Mouse (Mus musculus): Measurements from ENCODE around the gene Wdr91.

Wdr91 gene

DNA sequence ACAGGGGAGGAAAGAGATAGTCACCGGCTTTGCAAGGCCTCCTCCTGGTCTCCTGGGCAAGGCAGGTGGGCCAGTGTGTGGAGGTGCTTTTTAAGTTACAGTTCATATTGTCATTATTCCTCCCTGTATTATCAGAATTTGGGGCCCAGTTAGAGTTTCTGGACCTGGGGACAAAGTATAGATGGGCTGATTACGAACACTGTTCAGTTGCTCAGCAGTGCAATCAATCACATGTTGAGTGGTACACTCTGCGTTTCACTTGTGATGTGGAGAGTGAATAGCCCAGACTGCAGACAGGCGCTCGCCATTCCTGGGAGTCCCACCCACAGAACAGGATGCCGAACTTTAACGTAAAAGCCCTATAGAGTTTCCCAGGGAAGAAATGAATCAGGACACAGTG is 26.0 kb downstream of the Wdr91 start:
- ATAC-seq (ENCODE audit: insufficient number of reproducible peaks, low FRiP score, low TSS enrichment) = no peak

DNA sequence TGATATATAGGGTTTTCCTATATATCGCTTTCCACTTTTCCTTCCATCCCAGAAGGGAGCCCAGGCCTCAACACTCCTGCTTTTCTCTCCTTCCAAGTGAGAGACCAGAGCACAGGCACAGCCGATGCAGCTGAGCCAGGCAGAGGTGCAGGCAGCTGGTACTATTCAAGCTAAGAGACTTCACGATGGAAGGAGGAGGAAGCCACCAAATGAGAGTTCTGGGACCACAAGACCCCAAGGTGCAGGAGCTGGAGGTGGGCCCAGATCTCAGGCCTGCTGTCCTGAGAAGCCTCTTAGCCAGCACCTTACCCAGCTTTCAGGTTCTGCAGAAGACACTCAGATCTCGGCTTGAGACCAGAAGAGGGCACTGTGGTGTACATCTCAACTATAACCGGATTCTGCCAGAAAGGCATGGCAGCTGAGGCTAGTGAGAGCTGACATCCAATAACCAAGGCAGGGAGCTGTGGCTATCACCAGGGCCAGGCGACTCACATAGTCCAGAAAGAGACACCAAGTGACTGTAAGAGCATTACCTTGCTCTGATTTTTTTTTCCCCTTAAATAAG is 30.7 kb downstream of the Wdr91 start:
- 0 out of 2 replicates have a peak, but pooled peaks have one; percentile 8 for ATAC-seq (ENCODE audit: insufficient number of reproducible peaks, low FRiP score, low TSS enrichment)

DNA sequence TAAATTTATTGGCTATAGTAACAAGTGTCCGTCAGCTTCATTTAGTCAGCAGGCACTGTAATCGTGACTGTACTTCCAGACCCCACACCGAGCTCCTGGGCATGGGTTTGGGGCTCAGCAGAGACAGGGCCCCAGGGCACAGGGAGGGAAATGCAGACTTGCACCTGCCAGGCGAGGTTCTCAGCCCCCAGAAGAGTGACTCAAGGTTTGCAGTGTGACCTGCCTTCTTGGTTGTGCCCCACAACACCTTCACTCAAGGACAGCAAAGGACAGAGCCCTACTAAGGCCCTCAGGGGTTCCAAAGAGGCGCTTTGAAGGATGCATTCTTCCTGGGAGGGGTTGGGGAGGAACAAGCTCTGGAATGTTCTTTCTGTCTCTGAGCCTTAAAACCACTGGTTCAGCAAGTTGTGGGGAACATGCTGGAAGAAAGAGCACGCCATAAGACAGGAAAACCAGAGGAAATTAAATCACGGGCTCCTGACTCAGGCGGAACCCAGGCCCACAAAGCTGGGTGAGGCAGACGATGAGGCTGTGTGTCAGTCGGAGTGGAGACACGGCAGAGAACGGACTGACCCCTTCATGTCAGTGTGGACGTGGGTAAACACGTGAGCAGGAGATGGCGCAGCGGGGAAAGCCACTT is 31.5 kb downstream of the Wdr91 start:
- no peak for ATAC-seq (ENCODE audit: insufficient number of reproducible peaks, low FRiP score, low TSS enrichment)

GRCm38 (mm10) chr6:34877509-34878321 is 33.0 kb downstream of the Wdr91 start, which contains the start of gene Cyren:
Gene Cyren, minus strand, starts transcription at chr6:34878060.
- peak; percentile 84 for ATAC-seq (ENCODE audit: insufficient number of reproducible peaks, low FRiP score, low TSS enrichment)

DNA sequence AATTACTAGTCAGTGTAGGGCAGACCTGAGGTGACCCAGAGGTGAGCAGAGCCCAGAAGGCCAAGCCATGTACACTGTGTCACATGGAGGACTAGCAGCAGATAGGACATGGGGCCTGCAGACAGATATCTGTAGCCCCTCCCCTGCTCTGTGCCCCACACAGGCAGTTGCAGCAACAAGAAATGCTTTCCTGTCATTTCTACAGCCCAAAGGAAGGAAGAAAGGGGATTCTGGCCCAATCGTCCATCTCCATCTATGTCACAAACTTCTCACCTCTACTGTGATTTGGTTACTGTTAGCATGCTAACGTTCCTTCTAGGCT is 33.9 kb downstream of the Wdr91 start:
- ATAC-seq (ENCODE audit: insufficient number of reproducible peaks, low FRiP score, low TSS enrichment) = no peak

DNA sequence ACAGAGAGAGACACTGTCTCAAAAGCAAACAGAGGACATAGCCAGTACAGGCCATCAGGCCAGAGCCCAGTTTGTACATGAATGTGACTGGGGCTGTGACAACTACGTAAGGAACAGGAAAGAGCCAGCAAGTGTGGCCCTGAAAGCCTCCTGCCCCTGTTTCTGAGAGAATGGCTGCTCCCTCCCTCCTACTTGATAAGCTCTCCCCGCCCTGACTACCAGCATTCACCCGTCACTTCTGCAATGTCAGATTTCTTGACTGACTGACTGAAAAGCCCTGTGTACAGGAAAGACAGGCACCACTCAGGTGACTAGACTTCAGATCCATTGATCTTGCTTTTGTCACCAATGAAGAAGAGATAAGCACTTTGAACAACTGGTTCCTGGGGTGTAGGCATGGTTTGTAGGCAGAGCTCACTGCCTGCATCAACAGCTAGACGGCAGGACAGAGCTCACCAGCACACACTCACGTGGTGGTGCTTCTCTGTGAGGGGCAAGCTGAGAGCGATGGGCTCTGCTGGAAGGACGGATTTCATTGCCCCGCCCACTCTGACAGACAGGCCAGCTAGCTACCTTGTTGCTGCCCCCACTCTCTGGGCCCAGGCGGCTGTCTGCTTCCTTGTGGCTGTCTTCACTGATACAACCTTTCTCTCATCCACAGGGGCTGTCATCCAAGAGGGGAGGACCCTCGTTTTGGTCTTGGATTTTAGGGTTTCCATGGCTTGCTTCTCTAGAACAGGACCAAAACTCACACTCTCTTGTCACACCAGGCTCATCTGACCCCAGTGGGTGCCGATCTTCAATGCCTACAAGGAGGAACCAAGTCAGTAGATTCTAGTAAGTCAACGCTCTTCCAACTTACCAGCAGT is 34.5 kb downstream of the Wdr91 start:
- no peak for ATAC-seq (ENCODE audit: insufficient number of reproducible peaks, low FRiP score, low TSS enrichment)

- no peak for ATAC-seq (ENCODE audit: insufficient number of reproducible peaks, low FRiP score, low TSS enrichment)
Measured at GRCm38 (mm10) chr6:34875268-34875761, 35.4 kb downstream of the Wdr91 start.

DNA sequence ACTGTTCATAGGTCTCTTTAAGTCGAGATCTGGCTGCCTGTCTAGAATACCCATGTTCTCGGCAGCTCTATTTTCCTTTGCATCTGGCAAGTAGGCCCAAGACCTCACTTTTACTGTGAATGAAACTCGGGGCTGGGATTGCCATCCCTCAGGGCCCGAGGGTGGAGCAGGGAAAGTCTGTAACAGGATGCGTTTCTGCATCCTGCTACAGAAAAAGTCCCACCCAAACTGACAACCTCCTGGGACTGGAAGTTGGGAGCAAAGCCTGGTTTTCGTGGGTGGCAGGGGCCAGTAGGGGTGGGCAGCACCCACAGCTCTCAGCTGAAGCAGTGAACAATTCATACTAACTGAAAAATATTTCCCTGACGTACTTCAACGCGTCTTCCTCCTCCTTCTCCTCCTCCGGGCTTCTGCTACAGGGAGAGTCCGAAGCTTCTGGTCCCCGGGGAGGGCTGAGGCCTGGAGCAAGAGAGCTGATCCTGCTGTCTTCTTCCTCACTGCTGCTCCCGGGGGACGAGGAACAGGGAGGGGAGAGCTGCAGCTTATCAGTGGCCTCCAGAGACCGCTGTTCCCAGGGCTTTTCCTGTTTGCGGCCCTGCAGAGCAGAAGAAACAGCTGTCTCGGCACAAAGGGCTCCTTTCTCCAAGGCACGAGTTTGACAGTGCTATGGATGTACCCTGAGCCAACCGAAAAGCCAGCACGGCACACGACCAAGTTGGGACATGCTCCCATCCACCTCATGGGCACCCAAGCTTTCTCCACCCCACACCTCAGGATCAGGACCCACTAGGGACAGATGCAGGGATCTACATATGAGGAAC is 36.4 kb downstream of the Wdr91 start:
- ATAC-seq (ENCODE audit: insufficient number of reproducible peaks, low FRiP score, low TSS enrichment) = no peak

GRCm38 (mm10) chr6:34872871-34873270 is 37.8 kb downstream of the Wdr91 start:
- no peak for ATAC-seq (ENCODE audit: insufficient number of reproducible peaks, low FRiP score, low TSS enrichment)

- ATAC-seq (ENCODE audit: insufficient number of reproducible peaks, low FRiP score, low TSS enrichment) = no peak
Measured at GRCm38 (mm10) chr6:34871929-34872328, 38.7 kb downstream of the Wdr91 start.

DNA sequence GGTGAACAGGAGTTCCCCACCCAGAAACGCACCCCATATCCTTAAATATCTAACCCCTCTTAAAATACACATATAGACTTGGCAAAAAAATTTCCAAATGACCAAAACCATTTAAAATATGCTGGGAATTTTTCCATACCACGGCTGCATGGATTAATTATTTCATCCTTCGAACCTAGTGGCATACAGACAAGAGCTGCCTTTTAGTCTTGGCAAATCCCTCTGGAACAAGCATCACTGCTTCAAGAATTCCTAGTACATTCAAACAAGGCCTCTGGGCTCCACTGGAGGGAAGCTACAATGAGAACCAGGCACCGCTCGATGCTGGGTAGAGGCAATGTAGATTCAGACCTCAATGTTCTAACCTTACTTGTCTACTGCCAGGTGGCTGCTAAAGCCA is 40.0 kb downstream of the Wdr91 start:
- ATAC-seq (ENCODE audit: insufficient number of reproducible peaks, low FRiP score, low TSS enrichment) = no peak

DNA sequence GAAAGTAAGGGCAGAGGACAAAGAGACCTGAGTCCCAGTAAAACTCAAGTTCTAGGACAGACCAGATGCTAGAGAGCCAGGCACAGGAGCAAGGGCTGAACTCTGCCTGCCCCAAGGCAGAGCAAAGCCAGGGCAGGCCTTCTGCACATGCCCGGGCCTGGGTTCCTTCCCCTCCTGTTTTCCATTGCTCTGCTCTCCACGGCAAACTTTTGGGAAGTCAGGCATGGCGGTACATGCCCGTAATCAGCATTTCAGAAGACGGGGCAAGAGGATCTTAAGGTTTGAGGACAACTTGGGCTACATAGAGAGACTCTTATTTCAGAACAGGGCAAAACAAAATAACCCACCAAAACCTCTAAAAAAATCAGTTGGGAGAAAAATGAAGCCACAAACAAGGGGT is 40.5 kb downstream of the Wdr91 start:
- no peak for ATAC-seq (ENCODE audit: insufficient number of reproducible peaks, low FRiP score, low TSS enrichment)

DNA sequence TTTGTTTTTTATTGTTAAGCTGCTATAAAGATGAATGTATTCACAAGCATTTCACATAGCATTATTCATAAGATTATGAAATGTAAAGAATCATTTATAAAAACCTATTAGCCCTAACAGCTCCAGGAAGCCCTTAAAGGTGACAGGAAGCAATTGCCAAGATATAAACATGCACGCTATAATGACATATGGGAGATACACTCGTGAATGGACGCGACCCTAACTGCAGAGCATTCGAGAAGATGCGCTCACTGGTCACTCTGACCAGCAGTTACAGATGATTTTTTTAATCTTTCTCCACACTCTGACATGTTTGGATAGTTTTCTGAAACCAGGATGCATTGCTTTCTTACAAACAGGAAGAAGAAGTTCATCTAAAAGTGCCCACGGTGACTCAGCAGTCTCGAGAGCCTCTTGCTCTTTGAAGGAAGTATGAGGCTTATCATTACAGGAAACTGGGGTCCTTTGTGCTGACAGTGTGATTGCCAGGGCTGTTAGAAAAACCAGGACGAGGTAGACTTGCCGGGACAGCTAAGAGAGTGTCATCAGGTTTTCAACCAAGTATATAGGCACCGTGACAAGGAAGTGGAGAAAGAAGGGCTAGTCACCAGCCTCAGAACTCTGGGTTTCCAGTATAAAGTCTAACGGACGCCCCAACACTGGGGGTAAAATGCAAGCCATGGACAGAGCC is 41.3 kb downstream of the Wdr91 start:
- ATAC-seq (ENCODE audit: insufficient number of reproducible peaks, low FRiP score, low TSS enrichment) = no peak

DNA sequence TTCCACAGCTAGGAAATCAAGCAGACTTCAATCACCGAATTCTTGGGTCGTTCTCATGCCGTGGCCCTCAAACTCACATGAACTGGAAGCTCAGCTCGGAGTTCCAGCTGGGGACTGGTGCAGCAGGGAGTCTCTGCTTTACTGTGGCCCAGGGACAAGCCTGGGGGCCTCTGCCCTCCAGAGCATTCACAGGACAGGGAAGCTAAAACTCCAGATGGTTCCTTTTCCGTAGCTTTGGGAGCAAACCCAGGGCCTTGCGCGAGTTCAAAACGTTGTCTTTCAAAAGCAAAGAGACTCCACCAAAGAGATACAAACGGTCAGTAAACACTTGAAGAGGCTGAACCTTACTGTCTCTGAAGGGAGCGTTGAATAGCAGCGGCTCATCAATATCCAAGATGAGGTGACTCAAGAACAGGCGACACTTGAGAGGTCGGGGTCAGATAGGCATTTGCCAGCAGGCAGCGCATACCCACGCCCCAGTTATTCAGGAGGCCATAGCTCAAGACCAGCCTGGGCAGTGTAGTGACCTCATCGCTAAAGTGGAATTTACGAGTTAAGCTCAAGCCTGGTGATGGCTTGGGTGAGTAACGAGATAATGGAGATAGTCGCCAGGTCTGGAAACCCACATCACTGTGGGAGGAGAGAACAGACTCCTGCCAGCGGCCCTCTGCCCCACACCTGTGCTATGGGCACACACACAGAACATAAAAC is 42.0 kb downstream of the Wdr91 start:
- ATAC-seq (ENCODE audit: insufficient number of reproducible peaks, low FRiP score, low TSS enrichment) = no peak

GRCm38 (mm10) chr6:34867995-34868350 is 42.7 kb downstream of the Wdr91 start:
- ATAC-seq (ENCODE audit: insufficient number of reproducible peaks, low FRiP score, low TSS enrichment) = no peak

DNA sequence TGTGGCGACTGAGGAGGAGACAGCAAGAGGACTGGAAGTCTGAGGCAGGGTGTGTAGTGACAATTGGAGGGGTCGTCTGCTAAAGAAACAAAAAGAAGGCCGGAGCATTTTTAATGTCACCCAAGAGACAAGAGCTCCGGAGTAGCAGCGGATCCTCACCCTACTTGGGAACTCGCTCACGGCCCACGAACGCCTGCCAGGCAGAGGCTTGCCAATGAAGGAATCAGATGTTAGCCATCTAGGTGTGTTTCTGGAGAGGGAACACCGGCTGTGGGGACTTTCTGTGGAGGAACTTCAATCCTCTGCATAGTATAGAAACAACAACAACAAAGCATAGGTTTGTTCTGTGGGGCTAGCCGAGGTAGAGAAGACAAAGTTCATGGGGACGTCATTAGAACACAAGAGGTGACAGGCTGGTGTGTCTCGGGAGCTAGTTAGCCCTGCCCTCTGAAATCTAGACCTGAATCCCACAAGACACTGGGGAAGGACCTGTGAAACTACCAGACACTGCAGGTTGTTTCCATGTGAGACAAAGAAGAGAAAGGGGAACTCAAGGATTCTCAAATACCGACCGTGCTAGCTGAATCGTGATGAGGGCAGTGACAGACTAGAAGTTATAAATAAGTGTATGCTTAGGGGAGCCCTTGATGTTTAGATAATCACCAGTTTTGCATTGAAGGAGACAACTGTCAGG is 43.2 kb downstream of the Wdr91 start:
- ATAC-seq (ENCODE audit: insufficient number of reproducible peaks, low FRiP score, low TSS enrichment) = no peak

GRCm38 (mm10) chr6:34866786-34867185 is 43.9 kb downstream of the Wdr91 start:
- ATAC-seq (ENCODE audit: insufficient number of reproducible peaks, low FRiP score, low TSS enrichment) = no peak

Data from cerebellum, adult (tissue).